Mouse (Mus musculus): ENCODE data around the gene Adam8.

The Adam8 gene

DNA sequence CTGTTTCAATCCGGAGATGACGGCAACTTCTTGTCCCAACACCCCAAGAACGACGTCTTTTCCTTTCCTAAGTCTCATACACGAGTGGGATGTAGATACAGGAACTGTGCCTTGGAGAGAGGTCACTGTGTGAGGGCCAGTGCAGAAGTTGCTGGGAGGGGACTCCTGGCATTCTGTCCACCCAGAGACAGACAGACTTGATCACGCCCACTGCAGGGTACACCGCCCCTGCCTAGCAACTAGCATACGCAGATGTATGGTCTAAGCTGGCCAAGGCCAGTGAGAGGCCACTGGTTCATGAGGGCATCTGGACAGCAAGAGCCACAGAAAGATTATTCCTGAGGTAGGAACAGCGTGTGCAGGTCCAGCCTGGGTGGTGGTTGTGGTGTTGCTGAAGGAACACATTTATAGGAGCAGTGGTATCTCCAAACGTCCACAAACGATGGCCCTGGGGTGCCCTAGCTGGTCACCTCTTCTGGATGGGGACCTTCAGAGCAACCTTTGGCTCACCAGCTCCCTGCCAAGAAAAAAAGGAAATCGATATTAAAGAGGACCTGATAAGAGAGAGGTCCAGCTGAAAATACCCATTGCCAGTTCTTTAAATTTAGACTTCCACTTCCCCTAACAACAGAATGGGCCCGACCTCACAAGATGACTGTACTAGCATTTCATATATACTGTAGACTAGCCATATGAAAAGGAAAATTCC lies 13.2 kb downstream of the Adam8 start:
- DNase-seq (ENCODE audit: low spot score in 2 of 2): no peak

GRCm38 (mm10) chr7:139978278-139978892 lies 14.0 kb downstream of the Adam8 start, which contains the start of gene 6430531B16Rik:
TSS of gene 6430531B16Rik (minus strand) at chr7:139978755.
- DNase-seq (ENCODE audit: low spot score in 2 of 2): peak; percentile 90 to 94

GRCm38 (mm10) chr7:139975471-139975870 lies 16.9 kb downstream of the Adam8 start:
- DNase-seq (ENCODE audit: low spot score in 2 of 2): no peak

DNA sequence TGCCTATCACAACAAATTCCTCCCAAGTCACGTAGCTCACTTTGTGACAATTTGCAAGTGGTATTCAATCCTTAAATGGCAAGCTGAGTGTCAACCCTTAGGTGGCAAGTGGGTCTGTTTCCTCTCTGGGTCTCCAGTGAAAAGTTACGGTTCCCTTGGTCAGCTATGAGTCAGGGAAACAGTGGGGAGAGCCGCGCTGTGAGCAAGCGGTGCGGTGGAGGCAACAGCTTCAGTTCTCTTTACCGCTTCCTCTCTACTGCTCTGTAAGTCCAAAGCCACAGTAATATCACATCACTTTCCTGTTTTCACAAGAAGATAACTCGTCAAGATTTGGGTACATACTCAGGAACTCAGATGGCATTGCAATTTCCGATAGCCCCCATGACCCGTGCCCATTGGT lies 18.1 kb downstream of the Adam8 start:
- no peak for DNase-seq (ENCODE audit: low spot score in 2 of 2)

GRCm38 (mm10) chr7:139972923-139973331 lies 19.4 kb downstream of the Adam8 start:
- no peak for DNase-seq (ENCODE audit: low spot score in 2 of 2)

GRCm38 (mm10) chr7:139971436-139971835 lies 20.9 kb downstream of the Adam8 start:
- DNase-seq (ENCODE audit: low spot score in 2 of 2): no peak

- no peak for DNase-seq (ENCODE audit: low spot score in 2 of 2)
Observed at GRCm38 (mm10) chr7:139970979-139971378, 21.4 kb downstream of the Adam8 start.

- DNase-seq (ENCODE audit: low spot score in 2 of 2): no peak
Observed at GRCm38 (mm10) chr7:139970216-139970919, 22.0 kb downstream of the Adam8 start.

DNA sequence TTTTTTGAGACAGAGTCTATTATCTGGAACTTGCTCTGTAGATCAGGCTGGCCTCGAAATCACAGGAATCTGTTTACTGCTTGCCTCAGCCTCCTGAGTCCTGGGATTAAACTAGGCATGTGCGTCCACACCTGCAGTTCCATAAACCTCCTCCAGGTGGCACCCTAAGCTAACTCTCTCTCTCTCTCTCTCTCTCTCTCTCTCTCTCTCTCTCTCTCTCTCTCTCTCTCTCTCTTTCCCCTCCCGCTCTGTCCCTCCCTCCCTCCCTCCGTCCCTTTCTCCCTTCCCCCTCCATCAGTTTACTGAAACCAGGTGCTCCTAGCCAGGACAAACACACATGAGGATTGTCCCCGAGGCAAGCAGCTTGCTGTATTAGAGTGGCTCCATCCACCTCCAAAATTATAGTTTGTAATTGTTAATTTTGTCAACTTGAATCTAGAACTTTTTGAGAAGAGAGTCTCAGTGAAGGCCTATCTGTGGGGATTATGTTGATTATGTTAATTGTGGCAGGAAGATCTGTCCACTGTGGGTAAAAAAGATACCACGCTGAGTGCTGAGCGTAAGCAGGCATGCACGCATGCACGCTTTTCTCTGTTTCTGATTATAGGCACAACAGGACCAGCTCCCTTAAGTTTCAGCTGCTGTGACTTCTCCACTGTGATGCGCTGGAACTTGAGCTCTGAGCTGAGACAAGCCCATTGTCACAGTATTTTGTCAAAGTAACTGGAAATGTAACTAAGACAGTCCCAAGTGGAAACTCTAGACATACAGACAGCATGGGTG lies 22.8 kb downstream of the Adam8 start:
- peak; percentile 73 to 84 for DNase-seq (ENCODE audit: low spot score in 2 of 2)

GRCm38 (mm10) chr7:139968428-139968827 lies 23.9 kb downstream of the Adam8 start:
- no peak for DNase-seq (ENCODE audit: low spot score in 2 of 2)

GRCm38 (mm10) chr7:139967175-139967574 lies 25.2 kb downstream of the Adam8 start:
- DNase-seq (ENCODE audit: low spot score in 2 of 2): no peak

GRCm38 (mm10) chr7:139963814-139964213 lies 28.5 kb downstream of the Adam8 start:
- DNase-seq (ENCODE audit: low spot score in 2 of 2): no peak

DNA sequence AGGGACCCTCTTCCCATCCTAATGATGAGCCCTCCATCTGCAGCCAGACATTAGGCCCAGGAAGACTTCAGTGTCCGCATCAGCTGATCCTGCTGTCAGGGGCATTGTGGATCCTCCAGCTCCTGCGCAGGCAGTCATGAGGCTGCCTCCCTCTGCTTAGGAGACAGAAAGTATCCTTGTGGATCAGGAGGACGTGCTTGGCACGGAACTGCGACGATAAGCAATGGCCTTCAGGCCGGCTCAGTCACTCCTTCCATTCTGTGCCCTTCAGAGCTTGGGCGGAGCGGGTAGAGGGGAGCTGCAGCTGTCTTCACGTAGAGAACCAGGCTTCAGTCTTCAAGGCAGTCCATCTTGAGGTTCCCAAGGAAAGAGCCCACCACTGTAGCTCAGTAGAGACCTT lies 31.2 kb downstream of the Adam8 start:
- DNase-seq (ENCODE audit: low spot score in 2 of 2): no peak

GRCm38 (mm10) chr7:139957958-139958357 lies 34.4 kb downstream of the Adam8 start:
- no peak for DNase-seq (ENCODE audit: low spot score in 2 of 2)

DNA sequence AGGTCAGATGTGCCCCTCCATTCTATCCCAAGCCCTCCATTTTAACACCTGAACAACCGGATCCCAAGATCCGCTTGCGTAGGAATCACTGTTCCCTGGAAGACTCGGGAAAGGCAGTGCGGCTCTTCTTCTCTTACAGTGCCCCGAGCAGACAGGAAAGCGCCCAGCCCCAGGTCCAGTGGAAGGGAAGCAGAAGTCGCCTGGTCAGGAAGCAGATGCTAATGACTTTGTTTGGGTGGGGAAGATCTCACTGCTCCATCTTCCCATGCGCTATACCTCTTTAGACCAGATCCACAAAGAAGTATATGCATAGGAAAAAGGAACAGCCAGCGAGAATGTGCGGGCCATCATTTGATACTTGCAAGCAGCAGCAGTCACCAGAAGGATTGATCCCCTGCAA lies 34.9 kb downstream of the Adam8 start:
- DNase-seq (ENCODE audit: low spot score in 2 of 2): no peak

DNA sequence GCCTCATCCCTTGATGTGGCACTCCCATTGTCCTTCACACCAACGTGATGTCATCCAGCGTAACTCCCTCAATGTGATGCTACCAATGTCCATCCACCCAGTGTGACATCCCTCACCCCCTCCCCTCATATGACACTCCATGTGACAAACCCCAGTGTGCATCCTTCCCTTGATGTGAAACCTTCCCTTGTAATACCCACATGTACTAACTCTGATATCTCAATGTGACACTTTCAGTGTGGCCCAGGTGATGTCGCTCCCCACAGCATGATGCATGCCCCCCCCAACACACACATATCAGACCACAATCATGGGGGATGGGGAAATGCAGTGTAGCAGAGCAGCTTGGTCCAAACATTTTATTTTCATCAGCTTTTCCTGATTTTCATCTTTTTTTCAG lies 35.7 kb downstream of the Adam8 start:
- no peak for DNase-seq (ENCODE audit: low spot score in 2 of 2)

GRCm38 (mm10) chr7:139955505-139955904 lies 36.9 kb downstream of the Adam8 start:
- no peak for DNase-seq (ENCODE audit: low spot score in 2 of 2)

DNA sequence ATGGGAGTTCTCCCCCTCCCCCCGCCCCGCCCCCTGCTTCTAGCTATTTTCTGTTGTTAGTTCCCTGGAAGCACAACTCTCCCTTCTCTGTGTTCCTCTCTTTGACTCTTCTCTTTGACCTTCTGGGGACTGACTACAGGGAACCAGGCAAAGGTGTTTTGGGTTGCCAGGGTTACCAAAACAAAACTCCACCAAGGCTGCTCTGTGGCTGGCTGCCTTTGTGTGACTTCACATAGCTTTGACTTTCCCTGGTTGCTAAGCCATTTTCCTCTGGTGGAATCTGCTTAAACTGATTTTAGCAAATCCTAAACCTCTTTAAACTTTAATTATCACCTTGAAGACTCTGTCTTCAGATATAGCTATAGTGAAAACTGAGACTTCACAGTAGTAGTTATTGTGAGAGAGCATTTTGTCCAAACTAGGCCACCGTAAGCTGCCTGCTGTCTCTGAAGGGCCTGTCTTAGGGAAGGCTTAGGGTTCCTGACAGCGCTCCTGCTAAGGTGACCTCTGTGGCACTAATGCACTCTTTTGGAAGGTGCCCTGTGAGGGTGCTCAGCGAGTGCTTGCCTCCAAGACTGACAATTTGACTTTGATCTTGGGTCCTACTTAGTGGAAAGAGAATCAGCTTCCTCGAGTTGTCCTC lies 40.2 kb downstream of the Adam8 start:
- no peak for DNase-seq (ENCODE audit: low spot score in 2 of 2)

GRCm38 (mm10) chr7:139951079-139951478 lies 41.3 kb downstream of the Adam8 start:
- no peak for DNase-seq (ENCODE audit: low spot score in 2 of 2)

DNA sequence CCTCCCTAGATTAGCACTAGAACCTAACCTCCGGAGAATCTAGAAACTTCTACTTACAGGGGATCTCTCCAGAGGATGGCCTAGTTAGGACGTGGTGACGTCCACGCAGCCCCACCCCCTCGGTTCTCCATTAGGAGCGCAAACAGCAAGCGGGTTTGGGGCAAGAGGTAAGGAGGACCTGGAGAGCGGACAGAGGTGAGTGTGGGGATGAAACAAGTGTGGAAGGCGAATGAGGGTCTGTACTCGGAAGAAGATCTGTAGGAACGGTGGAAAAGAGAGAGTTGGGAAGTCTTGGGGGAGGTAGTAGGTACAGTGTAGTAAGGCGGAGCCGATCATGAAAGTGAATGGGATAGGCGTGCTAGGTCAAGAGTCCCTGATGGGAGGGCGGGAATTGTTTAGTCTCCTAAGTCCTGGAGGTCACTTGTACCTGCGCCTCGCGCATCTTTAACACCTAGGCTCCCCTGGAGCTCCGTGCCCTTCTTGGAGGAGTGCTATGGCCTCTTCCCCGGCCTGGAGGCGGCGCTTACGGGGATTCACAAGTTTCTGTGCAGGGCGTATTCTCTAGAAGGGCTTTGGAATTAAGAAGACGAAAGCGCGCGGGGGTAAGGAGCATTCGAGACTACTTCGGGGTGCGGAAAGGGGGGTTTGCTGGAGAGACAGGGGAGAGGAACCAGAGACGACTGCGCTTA lies 41.9 kb downstream of the Adam8 start:
- DNase-seq (ENCODE audit: low spot score in 2 of 2): no peak

GRCm38 (mm10) chr7:139949893-139950282 lies 42.5 kb downstream of the Adam8 start:
- DNase-seq (ENCODE audit: low spot score in 2 of 2): no peak
